Mouse (Mus musculus): Measurements from ENCODE around the gene Cycs.

Cycs gene

DNA sequence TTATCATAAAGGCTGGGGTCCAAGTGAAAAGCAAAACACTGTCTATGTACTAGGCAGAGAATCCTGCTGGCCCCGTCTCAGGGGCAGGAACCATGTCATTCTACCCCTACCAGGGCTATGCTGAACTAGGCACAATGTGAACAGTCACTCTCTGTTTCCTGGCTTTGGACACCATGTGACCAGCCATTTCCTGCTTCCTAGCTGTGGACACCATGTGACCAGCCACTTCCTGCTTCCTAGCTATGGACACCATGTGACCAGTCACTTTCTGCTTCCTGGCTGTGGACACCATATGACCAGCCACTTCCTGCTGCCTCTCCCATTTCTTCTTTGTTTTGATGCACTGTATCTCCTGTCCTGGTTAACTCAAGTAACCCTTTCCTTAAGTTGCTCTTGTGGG, 23.8 kb downstream of the Cycs start:
- no peak for DNase-seq

DNA sequence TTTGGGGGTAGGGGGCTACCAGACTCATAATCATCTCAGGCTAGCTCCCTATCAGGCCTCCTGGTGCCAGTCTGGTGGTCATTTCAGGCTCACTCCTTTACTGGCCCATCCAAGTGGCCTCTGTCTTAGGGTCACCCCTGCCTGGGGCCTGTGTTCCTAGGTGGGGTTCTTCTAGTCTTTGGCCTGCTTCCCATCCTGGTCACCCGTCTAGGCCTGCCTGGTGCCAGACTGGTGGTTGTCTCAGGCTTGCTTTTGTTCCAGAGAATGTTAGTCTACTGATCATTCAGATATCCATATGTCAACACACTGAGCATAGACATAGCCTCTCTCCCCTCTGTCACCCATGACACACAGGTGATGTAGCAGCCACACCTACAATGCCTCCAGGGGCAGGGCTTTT, 26.7 kb downstream of the Cycs start:
- no peak for DNase-seq

DNA sequence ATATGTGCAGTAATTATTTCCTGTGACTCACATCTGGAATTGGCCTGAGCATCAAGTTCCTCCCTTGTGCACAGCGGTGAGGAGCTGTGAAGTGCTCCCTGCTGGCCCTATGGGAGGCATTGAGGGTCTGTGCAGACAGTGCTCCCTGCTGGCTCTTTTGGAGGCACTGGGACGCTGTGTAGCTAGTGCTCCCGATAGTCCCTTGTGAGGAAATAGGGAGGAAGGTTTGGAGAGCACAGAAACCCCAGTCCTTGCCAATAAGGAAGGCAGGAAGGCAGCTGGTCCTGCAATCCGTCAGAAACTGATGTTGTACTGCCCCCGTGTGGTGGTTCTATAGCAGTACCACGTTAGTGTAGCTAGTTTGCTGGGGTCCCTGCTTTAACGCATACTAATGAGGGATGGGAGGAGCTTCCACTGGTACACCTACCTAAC, 29.9 kb downstream of the Cycs start:
- peak; percentile 71 to 75 for DNase-seq

DNA sequence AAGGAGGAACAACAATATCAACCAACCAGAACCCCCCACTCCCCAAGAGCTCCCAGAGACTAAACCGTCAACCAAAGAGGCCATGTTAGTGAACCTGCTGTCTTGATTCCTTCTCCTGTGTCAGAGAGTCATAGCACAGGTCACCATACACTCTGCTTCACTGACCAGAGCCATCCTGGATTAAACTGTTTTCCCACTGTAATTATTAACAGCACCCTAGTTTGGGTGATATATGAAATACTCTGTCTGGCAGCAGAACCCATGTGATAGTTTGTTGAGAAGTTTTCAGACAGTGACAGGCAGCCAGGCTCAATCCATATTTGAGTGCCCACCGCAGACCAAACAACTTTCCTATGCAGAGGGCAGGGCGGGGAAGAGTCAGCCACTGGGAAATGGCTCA, 31.0 kb downstream of the Cycs start:
- DNase-seq = no peak

DNA sequence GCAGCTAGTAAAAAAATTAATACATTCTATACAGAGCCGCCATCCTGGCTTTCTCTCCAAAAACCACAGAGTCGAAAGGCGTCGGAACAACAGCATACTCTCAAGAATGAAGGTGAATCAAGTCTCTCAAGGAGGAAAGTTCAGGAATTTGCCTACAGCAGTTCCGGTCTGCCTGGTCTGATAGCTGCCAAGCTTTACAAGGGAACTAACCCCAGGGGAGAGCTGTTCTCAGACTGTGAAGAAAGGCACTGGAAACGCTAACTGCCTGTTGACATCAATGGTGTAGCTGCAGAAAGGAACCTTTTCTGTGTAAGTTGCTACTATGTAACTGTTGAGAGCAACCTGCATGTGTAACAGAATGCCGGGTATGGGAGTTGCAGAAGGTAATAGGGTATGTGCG, 34.4 kb downstream of the Cycs start:
- DNase-seq = no peak

DNA sequence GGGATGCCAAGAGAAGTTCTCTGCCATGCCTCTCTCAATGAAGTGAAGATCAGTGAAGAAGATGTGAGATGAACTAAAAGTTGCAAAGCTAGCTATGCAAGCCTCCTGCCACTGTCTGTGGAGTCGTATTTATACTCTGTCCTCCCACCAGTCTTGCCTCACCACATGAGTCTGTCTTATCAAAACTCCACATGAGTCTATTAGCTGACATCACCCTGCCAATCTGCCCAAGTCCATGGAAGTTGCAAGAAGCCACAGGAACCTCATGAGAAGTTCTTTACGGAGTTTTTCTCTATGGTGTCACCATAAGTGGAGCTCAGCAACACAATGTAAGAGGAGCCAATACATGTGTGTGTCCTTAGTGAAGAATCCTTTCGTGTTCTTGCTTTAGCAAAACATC, 35.3 kb downstream of the Cycs start:
- no peak for DNase-seq

DNA sequence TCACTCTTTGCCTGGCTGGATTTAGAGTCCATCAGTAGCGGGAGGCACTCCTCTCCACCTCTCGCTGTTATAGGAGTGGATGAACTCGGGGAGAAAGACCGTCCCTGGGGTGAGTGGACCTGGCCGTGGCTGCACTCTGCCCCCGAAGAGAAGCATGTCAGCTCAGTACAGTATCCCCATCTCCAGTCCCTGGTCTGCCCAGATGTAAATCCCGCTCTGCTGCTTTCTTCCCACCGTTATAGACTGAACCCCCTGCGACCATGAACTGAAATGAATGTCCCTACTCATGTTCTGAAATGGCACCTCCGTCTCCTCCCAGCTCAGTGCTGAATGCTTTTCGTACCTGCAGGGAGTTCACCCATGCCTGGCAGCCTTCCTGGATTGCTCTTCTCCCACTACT, 37.1 kb downstream of the Cycs start:
- no peak for DNase-seq

DNA sequence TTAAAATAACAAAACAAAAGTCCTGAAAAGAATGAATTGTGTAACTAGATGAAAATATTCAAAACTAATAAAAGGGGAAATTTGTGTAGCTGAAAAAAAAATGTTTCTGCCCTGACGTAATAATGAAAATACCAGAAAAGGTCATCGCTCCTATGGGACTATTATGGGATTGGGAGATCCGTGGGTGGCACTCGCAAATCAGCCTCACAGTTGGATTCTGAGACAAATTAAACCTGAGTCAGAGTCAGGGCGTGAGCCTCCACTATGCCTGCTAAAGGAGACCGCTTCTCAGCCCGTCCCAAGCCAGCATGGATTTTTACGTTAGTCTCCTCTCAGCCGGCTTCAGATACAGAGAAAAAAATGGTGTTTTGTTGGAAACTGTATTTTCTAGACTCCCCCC, 38.9 kb downstream of the Cycs start:
- no peak for DNase-seq

DNA sequence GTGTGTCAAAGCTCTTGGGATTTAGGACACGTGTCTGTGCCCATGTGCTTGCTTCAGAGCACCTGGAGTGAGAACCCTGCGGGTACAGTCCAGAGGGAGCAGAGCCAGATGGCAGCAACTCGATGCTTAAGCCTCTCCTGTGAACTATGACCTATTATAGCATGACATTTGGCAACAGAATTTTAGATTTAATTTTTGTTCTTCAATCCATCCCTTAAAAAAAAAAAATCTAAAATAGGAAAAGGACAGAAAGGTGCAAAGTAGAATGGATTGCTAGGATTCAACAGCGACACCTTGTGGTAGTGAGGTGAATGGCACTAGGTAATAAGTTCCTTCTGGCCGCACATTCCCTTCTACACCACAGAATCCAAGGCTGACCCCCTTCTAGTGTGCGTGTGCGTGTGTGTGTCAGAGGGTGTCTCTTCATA, 39.7 kb downstream of the Cycs start:
- DNase-seq = peak; percentile 61 to 63

DNA sequence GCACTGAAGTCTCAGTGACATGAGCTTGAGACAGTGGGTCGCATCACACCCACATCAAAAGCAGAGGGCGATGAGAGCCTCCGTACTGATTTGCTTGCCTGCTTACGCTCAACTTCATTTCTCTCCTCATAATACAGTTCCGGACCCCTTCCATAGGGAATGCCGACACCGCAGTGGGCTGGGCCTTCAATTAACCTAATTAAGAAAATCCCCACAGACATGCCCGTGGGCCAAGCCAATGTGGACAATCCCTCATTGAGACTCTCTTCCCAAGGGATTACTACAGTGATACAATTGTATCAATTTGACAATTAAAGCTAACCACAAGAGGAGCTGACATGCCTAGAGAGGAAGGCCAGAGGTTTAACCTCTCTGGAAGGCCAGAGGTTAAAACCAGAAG, 40.5 kb downstream of the Cycs start:
- DNase-seq = no peak

DNA sequence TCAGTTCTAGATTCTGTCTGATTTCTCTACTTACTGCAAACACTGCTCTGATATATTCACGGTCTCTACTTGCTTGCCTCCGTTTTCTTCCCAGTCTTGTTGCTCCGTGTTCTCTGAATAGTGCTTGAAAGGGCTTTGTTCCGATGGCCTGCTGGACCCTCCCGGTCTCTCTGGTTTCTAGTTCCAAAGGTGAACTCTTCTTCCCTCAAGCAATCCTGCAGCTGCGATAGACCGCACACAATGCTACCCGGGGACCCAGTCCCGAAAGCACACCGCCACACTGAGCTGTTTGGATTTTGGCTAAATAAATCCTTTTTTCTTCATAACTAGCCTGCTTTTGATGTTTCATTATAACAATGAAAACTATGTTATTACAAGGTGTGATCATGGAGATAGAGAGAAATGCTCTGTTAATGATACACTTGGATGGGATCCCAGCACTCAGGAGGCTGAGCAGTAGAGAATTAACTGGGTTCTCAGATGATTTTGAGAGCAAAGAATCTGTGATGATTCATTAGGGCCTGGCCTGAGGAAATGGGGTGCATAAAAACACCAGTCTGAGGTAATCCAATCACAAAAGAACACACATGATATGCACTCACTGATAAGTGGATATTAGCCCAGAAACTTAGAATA, 42.0 kb downstream of the Cycs start:
- DNase-seq = no peak

DNA sequence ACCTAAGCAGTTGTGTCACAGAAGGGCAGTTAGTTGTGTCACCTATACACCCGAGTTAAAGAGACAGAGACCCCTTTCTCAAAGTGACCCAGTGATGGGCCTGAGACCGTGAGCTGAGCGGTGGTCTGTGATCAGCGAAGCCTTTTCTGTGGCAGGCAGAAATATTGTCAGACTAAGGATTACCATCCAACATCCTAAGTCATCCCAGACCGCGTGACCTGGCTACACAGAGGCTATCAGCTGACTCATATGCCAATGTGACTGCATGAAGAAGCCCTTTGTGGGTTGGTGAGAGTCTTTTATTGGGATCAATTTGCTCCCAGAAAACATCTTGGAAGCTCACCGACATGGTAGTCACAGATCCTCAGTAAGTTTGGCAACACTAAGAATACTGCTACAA, 43.6 kb downstream of the Cycs start:
- DNase-seq = no peak

DNA sequence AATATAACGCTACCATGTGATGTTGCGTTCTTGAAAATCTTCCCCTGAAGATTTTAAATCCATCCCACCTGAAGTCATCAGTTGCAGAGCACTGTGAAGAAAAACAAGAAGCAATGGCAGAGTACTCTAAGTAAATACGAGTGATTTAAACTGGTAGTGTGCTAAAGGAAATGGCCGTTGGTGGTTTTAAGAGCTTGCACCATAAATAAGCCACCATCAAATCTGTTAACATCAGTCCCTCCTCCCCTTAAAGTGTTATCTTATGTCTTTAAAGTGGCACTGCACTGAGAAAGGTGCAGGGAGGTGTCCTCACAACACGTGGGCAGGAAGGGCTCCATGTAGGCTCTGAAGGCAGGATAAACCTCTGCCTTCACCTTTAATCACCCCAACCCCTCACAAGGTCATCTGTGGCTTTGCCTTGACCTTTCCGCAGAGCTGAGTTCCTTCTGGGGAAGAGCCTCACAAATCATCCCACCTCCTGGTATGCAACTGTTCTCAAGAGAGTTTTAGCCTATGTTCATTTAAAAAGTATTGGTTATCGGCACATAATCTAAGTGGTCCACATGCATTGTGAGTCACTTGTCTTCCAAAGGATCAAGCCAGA, 44.7 kb downstream of the Cycs start:
- no peak for DNase-seq

DNA sequence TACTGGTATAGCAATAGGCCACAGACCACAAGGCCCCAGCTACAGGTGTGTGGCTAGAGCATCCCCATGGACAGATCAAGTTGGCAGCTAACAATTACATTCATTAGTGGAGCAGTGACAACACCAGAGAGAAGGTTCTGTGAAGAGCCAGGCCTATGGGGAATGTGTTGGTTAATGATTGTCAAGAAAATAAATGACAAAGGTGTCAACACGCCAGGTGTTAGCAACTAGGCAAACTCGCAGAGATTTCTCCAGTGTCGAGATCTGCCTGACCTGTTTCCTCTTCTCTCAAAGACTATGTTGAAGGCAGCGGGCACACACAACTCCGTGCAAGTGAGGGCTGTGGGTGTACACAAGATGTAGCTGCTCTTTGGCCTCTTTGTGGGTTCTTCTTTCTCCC, 46.2 kb downstream of the Cycs start:
- no peak for DNase-seq

DNA sequence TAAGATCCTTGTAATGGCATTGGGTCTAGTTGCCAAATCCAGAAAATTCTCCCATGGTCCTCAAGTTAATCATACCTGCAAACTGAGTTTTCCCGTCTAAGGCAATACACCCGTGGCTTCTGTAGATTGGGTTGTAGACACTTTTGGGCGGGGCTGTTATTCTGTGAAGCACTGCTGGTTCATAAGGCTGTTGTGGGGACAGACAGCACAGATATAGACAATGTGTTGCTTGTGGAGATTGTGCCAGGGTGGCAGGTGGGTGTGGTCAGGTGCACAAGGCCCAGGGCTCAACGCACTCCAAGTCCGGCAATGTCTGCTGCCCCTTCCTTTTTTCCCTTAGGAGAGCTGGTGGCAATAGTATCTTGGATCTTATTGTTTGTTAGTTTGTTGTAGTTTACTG, 48.0 kb downstream of the Cycs start:
- DNase-seq = no peak

Data from B cell, adult 2 months (primary cell).